Mouse (Mus musculus): ENCODE data around the gene Lce1k.
"Not testable (repeated sequence)": the region's sequence is repeated elsewhere in the genome, so short reads cannot be mapped to it uniquely, and the experiment has no call there.

Gene Lce1k

DNA sequence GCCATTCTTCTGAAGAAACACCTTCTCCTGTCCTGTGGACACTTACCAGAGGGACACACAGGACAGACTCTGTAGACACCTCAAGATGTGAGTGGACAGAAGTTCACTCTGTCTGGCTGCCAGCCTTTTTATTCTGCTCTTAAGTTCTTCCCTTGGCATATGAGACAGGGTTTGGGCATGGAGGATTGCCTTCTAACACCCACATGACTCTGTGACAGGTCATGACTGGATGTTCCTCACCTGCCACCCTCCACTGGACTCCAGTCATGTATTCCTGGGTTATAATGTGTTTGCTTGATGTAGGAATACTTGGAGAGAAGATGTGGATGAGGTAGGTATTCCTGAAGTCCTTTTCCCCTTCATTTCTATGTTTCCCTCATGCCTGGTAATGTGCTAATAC lies at the start of gene Lce1k:
TSS of gene Lce1k (minus strand) at position 101 of the 400 bp plus-strand sequence.
- DNase-seq, result no peak

GRCm38 (mm10) chr3:92851186-92851585 lies 43.5 kb upstream of the Lce1k start, which contains the start of gene Lce1l:
Gene Lce1l (minus strand): TSS chr3:92851286.
- no peak for DNase-seq

DNA sequence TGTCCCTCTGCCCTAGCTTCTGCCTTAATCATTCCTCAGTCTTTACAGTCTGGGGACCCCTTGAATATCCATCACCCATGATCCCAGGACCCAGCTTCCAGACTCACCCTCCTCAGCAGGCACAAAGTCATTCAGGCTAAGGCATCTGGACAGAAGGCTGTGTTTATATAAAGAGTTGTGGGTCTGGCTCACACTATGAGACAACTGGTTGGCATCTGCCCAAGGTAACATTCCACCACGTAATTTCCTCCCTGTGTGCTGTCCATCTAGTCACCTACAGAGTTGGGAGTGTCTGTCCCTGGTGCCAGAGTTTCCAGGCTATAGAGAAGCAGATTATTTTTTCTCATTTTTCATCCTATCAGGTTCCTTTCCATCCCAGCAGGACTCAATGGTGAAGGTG lies 19.4 kb upstream of the Lce1k start, which contains the start of gene Kprp:
TSS of gene Kprp (minus strand) at position 140 of the 400 bp plus-strand sequence.
- DNase-seq, result no peak

DNA sequence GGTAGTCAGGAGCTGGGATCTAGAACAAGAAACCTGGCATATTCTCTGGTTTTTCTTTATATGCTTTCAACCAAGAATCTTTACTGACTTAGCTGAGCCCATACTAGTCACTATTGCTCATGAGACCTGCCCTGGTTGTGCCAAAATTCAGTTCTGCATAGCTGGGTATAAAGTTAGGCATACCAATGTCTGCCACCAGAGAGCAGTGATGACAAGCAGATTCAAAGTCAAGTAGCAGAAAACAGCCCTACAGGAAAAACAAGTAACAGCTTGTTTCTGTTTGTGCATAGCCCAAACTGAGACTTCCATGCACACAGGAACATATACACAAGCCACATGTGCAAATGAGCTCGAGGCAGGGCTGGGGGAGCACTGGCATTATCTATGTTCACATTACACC lies 18.1 kb upstream of the Lce1k start:
- no peak for DNase-seq

DNA sequence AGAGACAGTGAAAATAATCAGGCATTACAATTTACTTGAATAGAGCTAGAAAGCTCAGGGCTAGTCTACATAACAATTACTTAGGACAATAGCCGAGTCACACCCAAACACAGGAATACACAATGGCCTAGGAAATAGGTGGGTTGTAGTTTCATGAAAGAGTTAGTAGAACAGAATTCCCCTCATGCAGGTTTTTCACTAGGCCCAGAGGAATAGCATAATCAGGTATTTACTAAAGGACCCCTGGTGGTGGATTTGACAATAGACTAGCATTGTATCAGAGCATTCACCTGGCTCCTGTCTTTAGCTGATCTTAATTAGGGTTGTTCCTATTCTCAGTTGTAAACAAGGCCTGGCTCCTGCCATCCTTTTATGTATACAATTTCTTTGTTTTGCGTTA lies 8.3 kb upstream of the Lce1k start:
- DNase-seq, result not testable (repeated sequence)

GRCm38 (mm10) chr3:92815581-92815980 lies 7.9 kb upstream of the Lce1k start:
- DNase-seq, result no peak

DNA sequence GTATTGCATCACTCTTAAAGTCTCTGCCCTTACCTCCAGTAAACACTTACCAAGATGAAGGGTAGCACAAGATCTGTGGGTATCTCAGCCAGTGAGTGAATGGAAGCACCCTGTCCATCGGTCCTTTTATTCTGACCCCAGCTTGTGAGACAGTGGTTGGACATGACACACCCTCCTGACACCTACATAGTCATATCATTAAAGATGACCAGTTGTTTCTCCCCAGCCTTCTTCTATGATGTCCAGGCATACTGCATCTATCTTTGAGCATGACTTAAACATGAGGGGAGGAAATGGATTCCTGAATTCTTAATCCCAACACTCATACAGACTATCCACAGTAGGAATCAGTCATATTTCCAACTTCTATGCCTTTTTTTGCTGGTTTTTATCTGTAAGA lies 17.3 kb downstream of the Lce1k start, which contains the start of gene Lce1j:
TSS of gene Lce1j (minus strand) at position 101 of the 400 bp plus-strand sequence.
- DNase-seq, result no peak

- no peak for DNase-seq
Measured at GRCm38 (mm10) chr3:92778799-92779198, 28.9 kb downstream of the Lce1k start, which contains the start of gene Lce1i. Gene Lce1i (minus strand): TSS chr3:92778899.

DNA sequence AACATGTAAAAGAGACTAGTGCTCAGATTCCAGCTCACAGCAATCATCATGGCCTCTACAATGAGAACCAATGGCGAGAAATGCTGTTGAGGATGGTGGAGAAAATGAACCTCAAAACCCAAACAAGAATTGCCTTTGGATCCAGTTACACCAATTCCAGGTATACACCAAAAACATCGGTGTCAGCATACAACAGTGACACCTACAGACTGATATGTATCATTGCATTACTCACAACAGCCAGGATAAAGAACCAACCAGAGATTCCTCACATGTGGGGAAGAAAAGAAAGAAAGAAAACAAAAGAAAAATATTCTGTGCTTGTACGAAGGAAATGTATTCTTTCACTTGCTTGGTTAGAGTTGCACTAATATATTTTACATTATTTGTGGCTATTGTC lies 36.1 kb downstream of the Lce1k start:
- DNase-seq, result no peak

GRCm38 (mm10) chr3:92764965-92765364 lies 42.7 kb downstream of the Lce1k start, which contains the start of gene Lce1h:
Gene Lce1h (minus strand): TSS chr3:92765065.
- no peak for DNase-seq
